Mouse (Mus musculus): Measurements from ENCODE around the gene Vsnl1.

- TF ChIP-seq CTCF (conservative IDR thresholded peaks at IDR 0.05; ENCODE audit: insufficient read depth, insufficient read length, low read depth, low read length): no peak
- no peak for TF ChIP-seq POLR2A (IDR thresholded peaks at IDR 0.05; ENCODE audit: low read depth, low read length)
Measured at GRCm38 (mm10) chr12:11281584-11281983, 154.8 kb downstream of the Vsnl1 start.
